Mouse (Mus musculus) adrenal gland (tissue): ENCODE results near the gene Eya2.

Source experiments
- intact Hi-C: fragments of 180-260 bp; cut with DNase I; formaldehyde crosslinking; loops from one replicate; pipeline ENCODE4 v1.15.1; 2025

Gene Eya2

GRCm38 (mm10) chr2:165643596-165643995 lies 48.8 kb downstream of the Eya2 start:
- intact Hi-C loops: no loop called here

- intact Hi-C loops: no loop called here
Observed at GRCm38 (mm10) chr2:165644057-165644456, 49.2 kb downstream of the Eya2 start.

- intact Hi-C loops: no loop called here
Observed at GRCm38 (mm10) chr2:165651031-165651430, 56.2 kb downstream of the Eya2 start.

- intact Hi-C loops: no loop called here
Observed at GRCm38 (mm10) chr2:165652281-165652680, 57.4 kb downstream of the Eya2 start.

- intact Hi-C loops: no loop called here
Observed at GRCm38 (mm10) chr2:165653001-165653921, 58.4 kb downstream of the Eya2 start.

GRCm38 (mm10) chr2:165654151-165654550 lies 59.3 kb downstream of the Eya2 start:
- intact Hi-C loops: no loop called here

GRCm38 (mm10) chr2:165654696-165655491 lies 60.1 kb downstream of the Eya2 start:
- intact Hi-C loops: no loop called here

- intact Hi-C loops: no loop called here
Observed at GRCm38 (mm10) chr2:165656541-165656940, 61.7 kb downstream of the Eya2 start.

GRCm38 (mm10) chr2:165656956-165657355 lies 62.1 kb downstream of the Eya2 start:
- intact Hi-C loops: no loop called here

GRCm38 (mm10) chr2:165659552-165659951 lies 64.7 kb downstream of the Eya2 start:
- intact Hi-C loops: no loop called here

GRCm38 (mm10) chr2:165663266-165663665 lies 68.4 kb downstream of the Eya2 start:
- intact Hi-C loops: no loop called here

- intact Hi-C loops: no loop called here
Observed at GRCm38 (mm10) chr2:165664648-165665047, 69.8 kb downstream of the Eya2 start.

GRCm38 (mm10) chr2:165665176-165665575 lies 70.3 kb downstream of the Eya2 start:
- intact Hi-C loops: no loop called here

- intact Hi-C loops: no loop called here
Observed at GRCm38 (mm10) chr2:165667096-165667495, 72.3 kb downstream of the Eya2 start.

GRCm38 (mm10) chr2:165682719-165683118 lies 87.9 kb downstream of the Eya2 start:
- intact Hi-C loops: no loop called here

- intact Hi-C loops: no loop called here
Observed at GRCm38 (mm10) chr2:165687516-165687915, 92.7 kb downstream of the Eya2 start.

GRCm38 (mm10) chr2:165688896-165689295 lies 94.1 kb downstream of the Eya2 start:
- intact Hi-C loops: no loop called here

- intact Hi-C loops: no loop called here
Observed at GRCm38 (mm10) chr2:165691016-165691415, 96.2 kb downstream of the Eya2 start.

GRCm38 (mm10) chr2:165692944-165693660 lies 98.3 kb downstream of the Eya2 start:
- intact Hi-C loops: no loop called here

- intact Hi-C loops: no loop called here
Observed at GRCm38 (mm10) chr2:165694767-165695166, 99.9 kb downstream of the Eya2 start.

- intact Hi-C loops: no loop called here
Observed at GRCm38 (mm10) chr2:165700252-165700908, 105.5 kb downstream of the Eya2 start.
